Mouse (Mus musculus) E14TG2a.4 (cell line): ENCODE results near the gene Kng1.

ENCODE experiments used
- H3K27me3 ChIP-seq: 2 replicates; pipeline ENCODE4 v1.6.1; 2014; ENCODE audit warnings: low read length, control low read depth; ENCODE audit not compliant: insufficient read depth
- H3K36me3 ChIP-seq: 2 replicates; pipeline ENCODE4 v1.6.1; 2014; ENCODE audit warnings: low read length, control low read depth; ENCODE audit not compliant: insufficient read depth
- H3K4me1 ChIP-seq: replicated peaks from 2 replicates; pipeline ENCODE4 v1.6.1; 2014; ENCODE audit warnings: low read depth, low read length, control low read depth
- H3K4me3 ChIP-seq: replicated peaks from 2 replicates; pipeline ENCODE4 v1.5.1; 2014; ENCODE audit warnings: mild to moderate bottlenecking, low read length
- H3K9me3 ChIP-seq: 2 replicates; pipeline ENCODE4 v1.6.1; 2014; ENCODE audit warnings: low read length, control low read depth
- CTCF ChIP-seq: conservative IDR thresholded peaks from 2 replicates; pipeline ENCODE4 v1.5.1; 2014; ENCODE audit warnings: low read length
- NANOG ChIP-seq: IDR thresholded peaks from 2 replicates; pipeline ENCODE4 v1.6.1; 2014; ENCODE audit warnings: borderline replicate concordance, low read length, mixed read lengths
- POU5F1 ChIP-seq: IDR thresholded peaks from 2 replicates; pipeline ENCODE4 v1.6.1; 2014; ENCODE audit warnings: low read length, borderline replicate concordance

Kng1 gene

DNA sequence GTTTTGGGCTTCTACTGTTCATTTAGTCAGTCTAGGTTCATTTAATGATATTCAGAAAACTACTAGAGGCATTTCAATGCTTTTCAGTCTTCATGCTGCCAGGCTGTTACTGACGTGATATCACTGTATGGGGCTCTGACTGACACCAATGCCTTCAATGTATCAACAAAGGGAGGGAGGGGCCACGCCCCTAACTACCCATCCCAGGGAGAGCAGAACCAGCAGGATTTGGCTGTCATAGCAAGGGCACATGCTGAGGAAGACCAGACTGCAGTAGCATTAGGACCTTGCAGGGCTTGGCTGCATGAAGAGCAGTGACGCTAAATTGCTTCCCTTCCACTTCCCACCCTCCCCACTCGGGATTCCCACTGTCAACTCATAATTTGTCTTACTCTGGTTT lies 59.5 kb downstream of the Kng1 start:
- Histone ChIP-seq H3K9me3 (no peaks in the 10 kb centered on the region), H3K4me3 (no peak overlapping the region), H3K4me1 (peaks cover 12% of the 10 kb centered on the region), H3K36me3 (peaks cover 96% of the 10 kb centered on the region), H3K27me3 (no peaks in the 10 kb centered on the region)
- no peak for TF ChIP-seq NANOG
- no peak for TF ChIP-seq CTCF
- no peak for TF ChIP-seq POU5F1

DNA sequence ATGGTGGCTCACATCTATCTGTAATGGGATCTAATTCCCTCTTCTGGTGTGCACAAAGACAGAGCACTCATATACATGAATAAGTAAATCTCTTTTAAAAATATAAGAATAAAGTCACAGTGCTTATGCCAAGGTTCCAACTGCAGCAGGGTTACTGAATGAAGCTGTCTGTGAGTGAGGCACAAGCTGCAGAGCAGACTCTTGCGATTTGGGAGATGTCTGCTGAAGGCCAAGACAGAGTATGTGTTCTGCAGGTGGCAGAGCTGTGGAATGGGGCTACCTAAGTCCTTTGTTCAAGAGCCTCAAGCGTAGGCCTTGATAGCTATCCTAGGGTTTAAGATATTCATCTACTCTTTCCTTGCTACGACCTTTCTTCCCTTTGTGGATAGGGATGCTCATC lies 64.8 kb downstream of the Kng1 start:
- TF ChIP-seq POU5F1 (no peak), CTCF (no peak), NANOG (no peak)
- Histone ChIP-seq H3K27me3 (no peaks in the 10 kb centered on the region), H3K4me1 (peaks cover 15% of the 10 kb centered on the region), H3K36me3 (peaks cover 81% of the 10 kb centered on the region), H3K9me3 (no peaks in the 10 kb centered on the region), H3K4me3 (no peak overlapping the region)

DNA sequence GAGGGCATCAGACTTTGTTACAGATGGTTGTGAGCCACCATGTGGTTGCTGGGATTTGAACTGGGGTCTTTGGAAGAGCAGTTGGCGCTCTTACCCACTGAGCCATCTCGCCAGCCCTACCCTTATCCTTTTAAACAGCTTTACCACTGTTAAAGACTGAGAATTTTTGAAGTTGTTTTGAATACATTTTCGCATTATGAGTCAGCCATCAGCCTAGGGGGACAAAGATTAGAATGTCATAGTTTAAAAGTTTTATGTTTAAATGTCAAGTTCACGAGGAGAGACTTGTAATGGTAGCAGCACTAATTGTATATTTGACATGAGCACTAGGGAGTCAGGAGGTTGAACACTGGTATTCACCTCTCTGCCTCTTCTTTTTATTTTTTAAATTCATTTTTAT lies 65.4 kb downstream of the Kng1 start:
- H3K27me3 ChIP-seq = no peaks in the 10 kb centered on the region
- H3K4me3 ChIP-seq = no peak overlapping the region
- peaks cover 11% of the 10 kb centered on the region for H3K4me1 ChIP-seq
- TF ChIP-seq POU5F1 (no peak), NANOG (no peak), CTCF (no peak)
- no peaks in the 10 kb centered on the region for H3K9me3 ChIP-seq
- peaks cover 75% of the 10 kb centered on the region for H3K36me3 ChIP-seq

DNA sequence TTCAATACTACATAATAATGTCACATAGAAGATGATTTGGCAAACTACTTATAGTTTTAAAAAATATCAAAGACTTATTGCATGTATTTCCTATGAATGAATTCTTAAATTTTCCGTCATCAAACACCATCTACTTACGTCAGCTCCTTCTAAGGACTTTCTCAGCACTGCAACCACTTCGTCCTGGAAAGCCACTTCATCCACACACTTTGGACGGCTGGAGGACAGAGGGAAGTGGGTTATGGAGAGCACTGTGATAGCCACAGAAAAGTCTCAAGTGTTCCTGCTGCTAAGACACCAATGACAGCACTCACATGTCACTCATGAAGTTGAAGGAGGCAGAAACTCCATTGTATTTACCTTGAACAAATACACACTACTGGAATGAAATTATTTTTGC lies 66.7 kb downstream of the Kng1 start:
- no peaks in the 10 kb centered on the region for H3K27me3 ChIP-seq
- peaks cover 64% of the 10 kb centered on the region for H3K36me3 ChIP-seq
- H3K4me3 ChIP-seq = no peak overlapping the region
- TF ChIP-seq POU5F1 (no peak), NANOG (no peak), CTCF (no peak)
- H3K4me1 ChIP-seq = peaks cover 21% of the 10 kb centered on the region
- H3K9me3 ChIP-seq = no peaks in the 10 kb centered on the region

DNA sequence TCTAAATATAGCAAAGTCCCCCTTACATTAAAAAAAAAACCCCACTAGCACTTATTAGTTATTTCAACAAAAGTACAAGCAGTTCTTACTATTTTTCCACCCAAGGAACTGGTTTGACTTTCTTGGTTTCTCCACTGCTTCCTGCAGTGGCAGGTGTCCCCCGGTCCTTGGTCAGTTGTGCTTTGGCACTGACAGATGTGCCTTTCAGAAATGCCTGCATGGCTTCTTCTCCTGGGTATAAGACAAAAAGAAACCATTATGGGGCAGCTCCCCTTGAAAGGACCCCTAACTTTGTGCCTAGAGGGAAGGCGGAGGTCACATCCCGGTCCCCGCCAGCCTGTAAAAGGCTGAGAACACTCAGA lies 69.6 kb downstream of the Kng1 start:
- H3K36me3 ChIP-seq = peaks cover 41% of the 10 kb centered on the region
- TF ChIP-seq CTCF (no peak), NANOG (no peak), POU5F1 (no peak)
- H3K9me3 ChIP-seq = no peaks in the 10 kb centered on the region
- H3K27me3 ChIP-seq = no peaks in the 10 kb centered on the region
- H3K4me1 ChIP-seq = peaks cover 27% of the 10 kb centered on the region
- peak overlapping the region; percentile 95 for H3K4me3 ChIP-seq

DNA sequence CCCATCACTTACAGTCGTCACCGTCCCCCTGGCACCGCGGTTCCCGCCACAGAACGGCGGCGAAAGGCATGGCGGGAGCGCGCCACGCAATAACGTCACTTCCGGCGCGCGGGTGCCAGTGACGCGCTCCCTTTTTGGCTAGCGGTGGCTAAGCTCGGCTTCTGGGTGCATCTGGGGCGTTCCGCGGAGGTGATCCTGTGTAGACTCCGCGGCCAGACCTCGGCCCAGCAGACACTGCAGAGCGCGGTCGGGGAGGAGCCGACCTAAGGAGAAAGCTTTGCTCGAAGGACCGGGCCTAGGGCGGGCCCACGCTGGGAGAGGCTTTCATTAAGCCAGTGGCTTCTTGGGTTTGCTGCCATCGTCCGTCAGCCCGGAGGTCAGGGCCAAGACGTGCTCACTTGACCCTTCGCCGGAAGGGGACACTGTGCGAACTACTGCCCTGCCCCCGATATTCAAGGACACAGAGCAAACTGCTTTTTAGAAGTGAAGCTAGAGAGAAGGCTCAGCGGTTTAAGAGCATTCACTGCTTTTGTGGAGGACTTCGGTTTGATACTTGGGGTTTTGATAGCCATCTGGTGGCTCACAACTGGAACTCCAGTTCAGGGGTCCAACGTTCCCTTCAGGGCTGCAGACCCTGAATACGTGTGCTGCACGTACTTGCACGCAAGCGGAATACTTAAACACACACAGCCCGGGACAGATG lies 70.2 kb downstream of the Kng1 start, which contains the start of gene Rfc4:
TSS of gene Rfc4 (minus strand) at position 65 of the 703 bp plus-strand sequence.
- H3K9me3 ChIP-seq = no peaks in the 10 kb centered on the region
- peak; percentile 40 for TF ChIP-seq CTCF
- no peak for TF ChIP-seq NANOG
- H3K36me3 ChIP-seq = peaks cover 36% of the 10 kb centered on the region
- H3K4me1 ChIP-seq = peaks cover 27% of the 10 kb centered on the region
- peak within 1 kb of the TSS; percentile 95 for H3K4me3 ChIP-seq
- H3K27me3 ChIP-seq = no peaks in the 10 kb centered on the region

DNA sequence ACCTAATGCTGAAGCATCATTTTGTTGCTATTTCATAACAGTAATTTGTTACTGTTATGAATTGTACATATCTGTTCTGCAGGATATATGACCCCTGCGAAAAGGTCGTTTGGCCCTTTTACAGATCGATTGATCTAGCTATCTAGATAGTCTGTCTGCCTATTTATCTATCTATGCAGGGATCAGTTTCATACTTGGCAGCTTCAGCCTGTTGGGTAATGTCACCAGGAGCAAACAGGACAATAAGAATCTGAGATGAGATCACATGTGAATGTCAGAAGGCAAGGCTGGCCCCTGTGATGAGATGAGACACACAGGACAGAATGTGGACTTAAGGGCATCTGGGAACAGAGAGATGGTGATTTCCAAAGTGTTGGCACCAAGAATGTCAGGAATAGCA lies 72.6 kb downstream of the Kng1 start:
- TF ChIP-seq NANOG (no peak), POU5F1 (no peak), CTCF (no peak)
- peaks cover 15% of the 10 kb centered on the region for H3K36me3 ChIP-seq
- H3K27me3 ChIP-seq = no peaks in the 10 kb centered on the region
- H3K4me1 ChIP-seq = peaks cover 27% of the 10 kb centered on the region
- H3K9me3 ChIP-seq = no peaks in the 10 kb centered on the region
- H3K4me3 ChIP-seq = no peak overlapping the region
